Mouse (Mus musculus) spleen, adult 2 months (tissue): ENCODE measurements around the gene Gm13103.
"Not testable (repeated sequence)": the region's sequence is repeated elsewhere in the genome, so short reads cannot be mapped to it uniquely, and the experiment has no call there.

Experiments used
- CTCF ChIP-seq: fragments of 200-500 bp; IDR thresholded peaks from 2 replicates; pipeline ENCODE4 v1.5.1; 2011; ENCODE audit warnings: mild to moderate bottlenecking, inconsistent platforms; ENCODE audit not compliant: insufficient read depth, insufficient read length, insufficient replicate concordance; ENCODE audit errors: extremely low read depth
- POLR2A ChIP-seq: fragments of 200-500 bp; IDR thresholded peaks from 2 replicates; pipeline ENCODE4 v1.6.1; 2011; ENCODE audit warnings: low read depth, low read length, inconsistent platforms

DNA sequence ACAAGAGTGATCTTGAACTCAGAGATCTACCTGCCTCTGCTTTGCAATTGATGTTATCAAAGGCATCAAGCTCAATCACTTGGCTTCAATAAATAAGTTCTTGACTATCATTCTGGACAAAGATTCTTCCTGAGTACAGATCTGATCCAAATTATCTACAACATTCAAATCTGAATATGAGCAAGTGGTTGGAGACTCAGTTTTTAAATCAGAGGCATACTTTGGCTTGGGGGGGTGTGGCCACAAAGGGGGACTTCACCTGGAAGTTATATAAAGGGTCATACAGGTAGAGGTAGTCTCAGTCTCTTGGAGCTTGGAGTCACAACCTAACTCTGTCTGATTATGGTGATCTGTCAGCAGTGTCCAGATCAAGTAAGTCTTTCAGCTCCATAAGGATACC lies at the start of gene Gm13103:
- not testable (repeated sequence) for TF ChIP-seq POLR2A, CTCF
